Mouse (Mus musculus) cerebellum, adult 2 months (tissue): Measurements from ENCODE around the gene Bbs7.

ENCODE experiments used
- CTCF ChIP-seq: fragments of 200-500 bp; IDR thresholded peaks from 2 replicates; pipeline ENCODE4 v1.5.1; 2011; ENCODE audit warnings: low read depth, mild to moderate bottlenecking, control low read depth, low read length, moderate library complexity, borderline replicate concordance; ENCODE audit not compliant: insufficient read depth
- POLR2A ChIP-seq: fragments of 200-500 bp; IDR thresholded peaks from 2 replicates; pipeline ENCODE4 v1.6.1; 2011; ENCODE audit warnings: low read length, control low read depth, borderline replicate concordance; ENCODE audit not compliant: insufficient read depth

DNA sequence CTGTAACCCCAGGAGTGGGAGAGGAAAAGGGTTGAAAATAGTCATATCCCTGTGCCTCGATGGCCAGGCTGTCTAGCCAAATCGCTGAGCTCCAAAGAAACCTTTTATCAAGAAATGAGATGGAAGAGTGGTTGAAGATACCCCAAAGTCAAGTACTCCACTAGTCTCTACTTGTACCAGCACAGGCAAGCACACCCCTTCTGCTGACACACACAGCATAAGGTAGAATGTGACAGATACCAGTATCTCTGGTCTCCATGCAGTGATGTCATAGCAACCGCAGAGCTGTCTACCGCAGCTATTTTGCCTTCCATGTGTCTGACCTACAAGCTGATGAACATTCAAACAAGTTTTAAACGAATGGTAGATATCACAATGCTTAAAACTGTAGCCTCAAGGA lies 43.4 kb downstream of the Bbs7 start:
- TF ChIP-seq CTCF (no peak), POLR2A (no peak)
